Mouse (Mus musculus): ENCODE measurements around the gene Sit1. TPM values are rescaled to one million over a fixed set of nuclear protein-coding genes. Genes with fewer than 3 reads are reported as not detected.
A peak's percentile ranks its signal among the peaks of the same experiment; 100 is the strongest.

Gene Sit1
- polyA plus RNA-seq, 1 experiment from 2014 or later, result not detected

DNA sequence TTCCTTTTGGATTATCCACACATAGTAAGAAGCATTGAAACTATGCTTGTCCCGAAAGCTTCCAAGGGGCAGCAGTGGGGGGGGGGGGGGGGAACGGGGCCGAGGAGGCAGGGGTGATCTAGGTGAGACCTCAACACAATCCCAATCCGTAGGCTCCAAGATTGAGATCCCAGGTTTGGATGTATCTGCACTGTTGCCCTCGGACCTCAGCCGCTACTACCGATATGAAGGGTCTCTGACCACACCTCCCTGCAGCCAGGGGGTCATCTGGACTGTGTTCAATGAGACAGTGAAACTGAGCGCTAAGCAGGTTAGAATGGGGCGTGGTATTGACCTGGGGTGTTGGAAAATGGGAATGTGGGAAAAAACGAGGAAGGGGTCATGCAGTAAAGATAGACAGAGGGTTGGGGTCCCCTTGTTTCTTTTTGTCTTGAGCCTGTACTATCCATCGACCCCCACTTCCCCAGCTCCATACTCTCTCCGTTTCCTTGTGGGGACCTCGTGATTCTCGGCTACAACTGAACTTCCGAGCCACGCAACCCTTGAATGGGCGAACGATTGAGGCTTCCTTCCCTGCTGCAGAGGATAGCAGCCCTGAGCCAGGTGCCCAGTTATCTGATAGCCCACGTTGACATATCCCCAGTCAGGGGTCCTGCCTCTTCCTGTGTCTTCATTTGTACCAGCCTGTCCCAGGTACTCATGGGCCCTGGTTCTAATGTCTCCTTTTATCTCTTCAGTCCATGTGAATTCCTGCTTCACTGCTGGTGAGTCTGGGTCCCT, 28.3 kb upstream of the Sit1 start:
- Histone ChIP-seq H3K4me1 (replicated peaks) (peaks cover 13% of the 10 kb centered on the region), H3K4me3 (no peak overlapping the region), H3K27ac (replicated peaks) (no peak overlapping the region), H3K27me3 (peaks cover 20% of the 10 kb centered on the region), H3K9ac (no peak overlapping the region), H3K4me2 (no peak overlapping the region), H3K36me3 (no peaks in the 10 kb centered on the region), H3K9me3 (no peaks in the 10 kb centered on the region)
- no peak for ATAC-seq (ENCODE audit: low FRiP score, low read depth)
- 83% methylated on average over 18 of the region's 19 CpGs for WGBS

DNA sequence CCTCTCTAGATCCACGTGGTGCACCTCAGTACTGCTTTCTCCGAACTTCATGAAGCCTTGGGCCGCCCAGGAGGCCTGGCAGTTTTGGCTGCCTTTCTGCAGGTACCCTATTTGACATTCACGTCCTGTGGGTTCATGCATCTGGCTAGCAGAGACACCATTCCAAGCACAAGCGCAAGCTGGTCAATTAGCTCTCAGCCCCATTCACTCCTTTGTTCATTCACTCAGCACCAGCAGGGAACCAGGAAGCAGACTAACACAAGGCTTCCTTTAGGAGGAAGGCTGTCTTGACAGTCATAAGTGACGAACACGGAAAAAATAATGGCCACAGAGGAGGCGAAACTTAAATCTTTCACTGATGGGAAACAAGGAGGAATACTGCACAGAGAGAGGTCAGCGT, 25.6 kb upstream of the Sit1 start:
- Histone ChIP-seq H3K36me3 (no peaks in the 10 kb centered on the region), H3K27ac (replicated peaks) (no peak overlapping the region), H3K9ac (no peak overlapping the region), H3K4me3 (no peak overlapping the region), H3K4me1 (replicated peaks) (peaks cover 13% of the 10 kb centered on the region), H3K9me3 (no peaks in the 10 kb centered on the region), H3K27me3 (peaks cover 20% of the 10 kb centered on the region), H3K4me2 (peak overlapping the region; percentile 50)
- WGBS, result 30% methylated on average over 9 of the region's 9 CpGs
- no peak for ATAC-seq (ENCODE audit: low FRiP score, low read depth)

- Histone ChIP-seq H3K4me2 (peak overlapping the region; percentile 50), H3K4me1 (replicated peaks) (peaks cover 13% of the 10 kb centered on the region), H3K27me3 (peaks cover 20% of the 10 kb centered on the region), H3K4me3 (peak overlapping the region; percentile 24), H3K27ac (replicated peaks) (no peak overlapping the region), H3K36me3 (no peaks in the 10 kb centered on the region), H3K9ac (no peak overlapping the region), H3K9me3 (no peaks in the 10 kb centered on the region)
- no peak for ATAC-seq (ENCODE audit: low FRiP score, low read depth)
- 7% methylated on average over 13 of the region's 13 CpGs for WGBS
Observed at GRCm38 (mm10) chr4:43508666-43508997, 25.1 kb upstream of the Sit1 start.

DNA sequence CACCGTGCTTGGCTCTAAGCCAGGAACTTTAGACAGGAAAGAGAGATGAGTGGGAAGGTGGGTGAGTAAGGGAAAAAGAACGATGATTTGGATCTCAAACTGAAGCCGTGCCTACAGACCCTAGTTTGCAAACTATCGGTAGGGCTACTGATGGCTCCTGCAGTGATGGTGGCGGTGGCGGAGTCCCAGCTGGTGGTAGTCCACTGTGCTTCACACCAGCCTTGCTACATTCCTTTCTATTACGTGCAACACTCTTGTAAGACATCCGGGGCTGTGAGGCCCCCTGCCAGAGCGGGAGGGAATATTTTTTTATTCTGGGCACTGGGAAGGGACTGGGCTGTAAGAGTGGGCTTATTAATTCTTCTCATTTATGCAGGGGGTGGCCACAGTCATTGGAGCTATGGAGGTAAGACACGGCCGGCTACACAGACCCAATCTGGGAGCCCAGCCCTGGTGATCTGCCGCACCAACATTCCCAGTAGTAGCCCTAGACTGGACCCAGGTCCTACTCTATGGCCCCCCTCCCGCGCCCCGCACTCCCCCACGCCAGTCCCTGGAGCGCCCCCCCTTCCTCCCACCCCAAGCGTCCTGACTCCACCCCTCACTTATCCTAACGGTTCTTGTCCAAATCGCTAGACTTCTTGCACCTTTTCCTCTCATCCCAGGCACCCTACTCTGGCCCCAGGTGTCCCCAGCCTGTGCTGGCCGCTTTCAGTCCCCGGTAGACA, 24.6 kb upstream of the Sit1 start:
- Histone ChIP-seq H3K27ac (replicated peaks) (no peak overlapping the region), H3K36me3 (no peaks in the 10 kb centered on the region), H3K9ac (no peak overlapping the region), H3K4me2 (peak overlapping the region; percentile 50), H3K4me1 (replicated peaks) (peaks cover 13% of the 10 kb centered on the region), H3K27me3 (peaks cover 20% of the 10 kb centered on the region), H3K4me3 (peak overlapping the region; percentile 24), H3K9me3 (no peaks in the 10 kb centered on the region)
- no peak for ATAC-seq (ENCODE audit: low FRiP score, low read depth)
- WGBS, result 12% methylated on average over 22 of the region's 22 CpGs

DNA sequence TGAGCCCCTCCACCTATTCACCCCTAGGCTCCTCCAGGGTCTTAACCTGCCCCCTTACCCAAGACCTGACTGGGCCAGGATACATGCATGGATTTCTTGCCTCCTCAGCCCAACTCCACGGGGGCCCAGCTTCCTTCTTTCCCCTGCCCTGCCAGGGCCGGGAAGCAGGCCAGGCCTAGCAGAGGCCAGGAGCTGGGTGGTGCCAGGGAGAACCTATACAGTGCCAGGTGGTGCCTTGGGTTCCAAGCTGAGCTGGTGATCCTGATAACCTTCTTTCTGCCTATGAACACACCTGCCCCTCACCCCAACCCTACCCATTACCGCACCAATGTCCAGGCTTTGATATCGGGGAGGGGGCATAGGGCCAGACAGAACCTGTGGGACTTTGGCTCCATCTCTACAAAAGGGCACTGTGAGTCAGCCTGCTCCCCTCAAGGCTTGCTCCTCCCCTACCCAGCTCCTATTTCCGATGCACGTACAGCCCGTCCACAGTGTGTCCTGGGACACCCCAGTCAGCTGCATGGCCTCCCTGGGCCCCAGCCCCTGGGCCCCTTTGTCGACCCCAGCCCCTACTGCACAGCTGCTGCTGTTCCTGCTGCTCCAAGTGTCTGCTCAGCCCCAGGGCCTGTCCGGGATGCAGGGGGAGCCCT, 23.1 kb upstream of the Sit1 start, which contains the start of gene Car9:
Car9 (plus strand) TSS at position 431 of the 650 bp plus-strand sequence.
- WGBS, result 45% methylated on average over 9 of the region's 9 CpGs
- Histone ChIP-seq H3K4me1 (replicated peaks) (peaks cover 13% of the 10 kb centered on the region), H3K4me3 (no peak within 1 kb of the TSS), H3K27ac (replicated peaks) (no peak within 1 kb of the TSS), H3K4me2 (peak within 1 kb of the TSS; percentile 50), H3K36me3 (no peaks in the 10 kb centered on the region), H3K27me3 (peaks cover 20% of the 10 kb centered on the region), H3K9me3 (no peaks in the 10 kb centered on the region), H3K9ac (no peak within 1 kb of the TSS)
- ATAC-seq (ENCODE audit: low FRiP score, low read depth), result no peak

GRCm38 (mm10) chr4:43506074-43506473, 22.5 kb upstream of the Sit1 start:
- Histone ChIP-seq H3K4me3 (no peak overlapping the region), H3K4me2 (no peak overlapping the region), H3K36me3 (no peaks in the 10 kb centered on the region), H3K4me1 (replicated peaks) (peaks cover 13% of the 10 kb centered on the region), H3K9ac (no peak overlapping the region), H3K9me3 (no peaks in the 10 kb centered on the region), H3K27ac (replicated peaks) (no peak overlapping the region), H3K27me3 (peaks cover 20% of the 10 kb centered on the region)
- no peak for ATAC-seq (ENCODE audit: low FRiP score, low read depth)
- 64% methylated on average over 8 of the region's 8 CpGs for WGBS

GRCm38 (mm10) chr4:43504269-43504668, 20.7 kb upstream of the Sit1 start:
- no peak overlapping the region for H3K4me3 ChIP-seq
- no peaks in the 10 kb centered on the region for H3K9me3 ChIP-seq
- 81% methylated on average over 4 of the region's 4 CpGs for WGBS
- ATAC-seq (ENCODE audit: low FRiP score, low read depth), result no peak
- no peaks in the 10 kb centered on the region for H3K36me3 ChIP-seq
- H3K27ac ChIP-seq (replicated peaks), result no peak overlapping the region
- H3K27me3 ChIP-seq, result peaks cover 18% of the 10 kb centered on the region
- H3K4me2 ChIP-seq, result no peak overlapping the region
- H3K4me1 ChIP-seq (replicated peaks), result peaks cover 18% of the 10 kb centered on the region
- no peak overlapping the region for H3K9ac ChIP-seq

DNA sequence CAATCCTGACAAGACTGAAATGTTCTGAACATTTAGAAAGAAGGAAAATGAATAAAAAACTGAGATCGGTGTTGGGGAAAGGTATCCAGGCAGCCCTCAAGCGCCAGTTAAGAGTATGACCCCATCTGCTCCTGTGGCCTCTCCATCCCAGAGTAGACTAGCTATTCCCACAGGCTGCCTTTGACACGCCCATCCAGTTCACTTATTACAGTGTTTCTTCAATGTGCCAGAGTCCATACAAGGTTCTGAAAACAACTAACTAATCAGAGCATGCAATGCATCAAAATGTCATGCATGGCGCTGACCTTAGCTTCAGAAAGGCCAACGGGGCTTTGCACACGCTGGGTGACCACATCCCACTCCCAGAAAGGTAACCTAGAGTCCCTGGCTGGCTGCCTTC, 20.0 kb upstream of the Sit1 start:
- H3K36me3 ChIP-seq, result no peaks in the 10 kb centered on the region
- no peak for ATAC-seq (ENCODE audit: low FRiP score, low read depth)
- H3K4me3 ChIP-seq, result no peak overlapping the region
- H3K9ac ChIP-seq, result no peak overlapping the region
- no peaks in the 10 kb centered on the region for H3K9me3 ChIP-seq
- H3K27ac ChIP-seq (replicated peaks), result no peak overlapping the region
- H3K27me3 ChIP-seq, result peaks cover 12% of the 10 kb centered on the region
- H3K4me2 ChIP-seq, result no peak overlapping the region
- peaks cover 18% of the 10 kb centered on the region for H3K4me1 ChIP-seq (replicated peaks)
- 79% methylated on average over 6 of the region's 6 CpGs for WGBS

DNA sequence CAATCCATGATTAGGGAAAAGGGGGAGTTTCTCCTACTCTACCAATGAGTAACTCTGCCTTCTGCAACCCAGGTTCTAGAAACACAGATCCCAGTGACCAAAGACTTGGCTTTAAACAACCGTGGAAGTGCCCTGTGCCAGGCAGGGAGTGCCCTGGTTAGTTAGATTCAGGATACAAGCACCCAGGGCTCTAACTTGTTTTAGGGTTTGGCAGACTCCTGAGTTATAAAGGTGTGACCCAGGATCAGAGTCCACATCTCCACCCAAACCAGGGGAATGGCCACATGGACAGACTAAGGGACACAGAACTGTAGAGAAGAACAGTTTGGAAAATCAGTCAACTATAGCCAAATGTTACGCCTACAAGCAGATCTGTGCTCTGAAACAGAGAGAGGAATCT, 19.5 kb upstream of the Sit1 start:
- H3K9me3 ChIP-seq, result no peaks in the 10 kb centered on the region
- no peak overlapping the region for H3K9ac ChIP-seq
- H3K27ac ChIP-seq (replicated peaks), result no peak overlapping the region
- no peak overlapping the region for H3K4me3 ChIP-seq
- WGBS, result 60% methylated on average over 2 of the region's 2 CpGs
- peaks cover 13% of the 10 kb centered on the region for H3K4me1 ChIP-seq (replicated peaks)
- ATAC-seq (ENCODE audit: low FRiP score, low read depth), result no peak
- H3K36me3 ChIP-seq, result no peaks in the 10 kb centered on the region
- no peak overlapping the region for H3K4me2 ChIP-seq
- H3K27me3 ChIP-seq, result peaks cover 10% of the 10 kb centered on the region

- H3K36me3 ChIP-seq, result 0 out of 2 replicates have a peak, but pooled peaks cover 6% of the 10 kb centered on the region
- peak within 1 kb of the TSS; percentile 56 for H3K4me3 ChIP-seq
- WGBS, result 7% methylated on average over 50 of the region's 50 CpGs
Observed at GRCm38 (mm10) chr4:43499407-43500333, 16.1 kb upstream of the Sit1 start, which contains the start of gene Arhgef39. Gene Arhgef39 (minus strand): TSS chr4:43499695.

GRCm38 (mm10) chr4:43498983-43499382, 15.4 kb upstream of the Sit1 start:
- 12% methylated on average over 8 of the region's 8 CpGs for WGBS
- H3K27ac ChIP-seq (replicated peaks), result no peak overlapping the region
- peak overlapping the region; percentile 90 for H3K4me2 ChIP-seq
- no peak for ATAC-seq (ENCODE audit: low FRiP score, low read depth)
- 0 out of 2 replicates have a peak, but pooled peaks cover 6% of the 10 kb centered on the region for H3K36me3 ChIP-seq
- no peak overlapping the region for H3K9ac ChIP-seq
- H3K9me3 ChIP-seq, result no peaks in the 10 kb centered on the region
- H3K4me1 ChIP-seq (replicated peaks), result peaks cover 24% of the 10 kb centered on the region
- peak overlapping the region; percentile 56 for H3K4me3 ChIP-seq
- no peaks in the 10 kb centered on the region for H3K27me3 ChIP-seq

More at GRCm38 (mm10) chr4:43499407-43500333, 16.1 kb upstream of the Sit1 start, which contains the start of gene Arhgef39:
- Histone ChIP-seq H3K27me3 (no peaks in the 10 kb centered on the region), H3K9ac (peak within 1 kb of the TSS; percentile 40), H3K27ac (replicated peaks) (no peak within 1 kb of the TSS), H3K4me1 (replicated peaks) (peaks cover 17% of the 10 kb centered on the region), H3K4me2 (peak within 1 kb of the TSS; percentile 90), H3K9me3 (no peaks in the 10 kb centered on the region)
- peak; percentile 88 for ATAC-seq (ENCODE audit: low FRiP score, low read depth)
